Mouse (Mus musculus): ENCODE results near the gene Itsn2. TPM values are rescaled to one million over a fixed set of nuclear protein-coding genes. Genes with fewer than 3 reads are reported as not detected.

Gene Itsn2
- polyA plus RNA-seq, 1 experiment from 2014 or later, result 30.4 TPM

DNA sequence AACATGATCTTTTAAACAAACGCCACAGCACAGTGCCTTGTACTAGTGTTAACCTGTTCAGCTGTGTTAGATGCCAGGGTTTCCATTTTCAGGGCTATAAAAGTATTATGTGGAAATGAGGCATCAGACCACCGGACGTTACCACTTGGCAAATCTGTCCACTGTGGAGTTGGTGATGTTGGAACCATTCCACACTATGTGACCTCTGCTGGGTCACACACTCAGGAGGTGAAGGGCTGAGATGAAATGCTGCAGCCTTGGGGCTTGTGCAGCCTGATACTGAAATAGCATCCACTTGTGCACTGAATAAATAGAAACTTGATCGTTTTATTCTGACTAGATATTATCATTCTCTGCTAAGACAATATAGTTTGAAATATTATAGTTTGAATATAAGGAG is 120.9 kb downstream of the Itsn2 start:
- Histone ChIP-seq H3K4me2 (ENCODE audit: low read depth, low read length) (no peak overlapping the region), H3K4me3 (ENCODE audit: low read length) (no peak overlapping the region), H3K36me3 (ENCODE audit: control insufficient read depth, insufficient read depth, low read length) (peaks cover 1% of the 10 kb centered on the region; the same call in 1 of the 2 replicates), H3K27me3 (replicated peaks; ENCODE audit: control insufficient read depth, insufficient read depth, low read length) (no peaks in the 10 kb centered on the region), H3K9me3 (ENCODE audit: control insufficient read depth, low read length) (no peaks in the 10 kb centered on the region), H3K9ac (ENCODE audit: low read depth, low read length) (no peak overlapping the region), H3K4me1 (ENCODE audit: control insufficient read depth, insufficient read depth, low read length) (no peaks in the 10 kb centered on the region), H3K27ac (ENCODE audit: low read length) (no peak overlapping the region)
- WGBS, result 47% methylated on average over 4 of the region's 4 CpGs
- no peak for ATAC-seq

DNA sequence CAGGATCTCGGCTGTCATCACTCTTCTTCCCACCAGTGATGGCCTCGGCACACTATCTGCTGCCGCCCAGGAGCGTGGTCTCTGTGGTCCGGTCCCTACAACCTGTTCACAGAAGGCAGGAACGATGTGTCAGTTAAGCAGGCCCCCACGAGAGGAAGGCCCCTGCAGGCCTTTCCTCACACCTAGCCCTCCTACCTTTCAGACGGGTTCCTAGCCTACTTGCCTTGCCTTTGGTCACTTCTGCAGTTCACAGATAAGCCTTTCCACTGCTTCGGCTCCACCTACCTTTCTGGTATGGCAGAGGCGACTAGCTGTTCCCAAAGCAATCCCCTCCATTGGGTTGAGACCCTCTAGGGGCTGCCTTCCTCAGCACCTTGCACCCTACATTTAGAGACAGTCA is 123.2 kb downstream of the Itsn2 start:
- Histone ChIP-seq H3K4me2 (ENCODE audit: low read depth, low read length) (no peak overlapping the region), H3K9me3 (ENCODE audit: control insufficient read depth, low read length) (no peaks in the 10 kb centered on the region), H3K4me3 (ENCODE audit: low read length) (no peak overlapping the region), H3K36me3 (ENCODE audit: control insufficient read depth, insufficient read depth, low read length) (no peaks in the 10 kb centered on the region), H3K4me1 (ENCODE audit: control insufficient read depth, insufficient read depth, low read length) (no peaks in the 10 kb centered on the region), H3K27me3 (replicated peaks; ENCODE audit: control insufficient read depth, insufficient read depth, low read length) (no peaks in the 10 kb centered on the region), H3K9ac (ENCODE audit: low read depth, low read length) (no peak overlapping the region), H3K27ac (ENCODE audit: low read length) (no peak overlapping the region)
- ATAC-seq, result no peak
- 88% methylated on average over 10 of the region's 10 CpGs for WGBS

DNA sequence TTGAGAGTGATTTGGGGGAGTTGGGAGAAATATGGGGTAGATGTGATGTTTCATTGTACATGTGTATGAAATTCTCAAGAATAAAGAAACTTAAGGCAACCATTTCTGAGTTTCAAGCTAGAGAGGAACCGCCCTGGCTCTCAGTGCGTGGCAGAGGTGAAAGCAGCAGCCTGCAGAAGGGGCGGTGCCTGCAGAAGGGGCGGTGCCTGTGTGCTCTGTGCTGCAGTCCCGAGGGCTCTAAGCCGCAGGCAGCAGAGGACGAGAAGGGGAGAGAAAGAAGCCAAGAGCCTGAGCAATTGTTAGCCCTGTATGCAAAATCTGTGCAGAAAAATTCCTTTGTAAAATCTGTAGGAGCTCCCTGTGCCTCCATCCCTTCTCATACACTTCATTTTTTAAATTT is 125.0 kb downstream of the Itsn2 start:
- Histone ChIP-seq H3K9ac (ENCODE audit: low read depth, low read length) (no peak overlapping the region), H3K27me3 (replicated peaks; ENCODE audit: control insufficient read depth, insufficient read depth, low read length) (no peaks in the 10 kb centered on the region), H3K4me2 (ENCODE audit: low read depth, low read length) (peak overlapping the region; percentile 21; the same call in 1 of the 2 replicates), H3K36me3 (ENCODE audit: control insufficient read depth, insufficient read depth, low read length) (no peaks in the 10 kb centered on the region), H3K4me3 (ENCODE audit: low read length) (no peak overlapping the region), H3K27ac (ENCODE audit: low read length) (no peak overlapping the region), H3K4me1 (ENCODE audit: control insufficient read depth, insufficient read depth, low read length) (no peaks in the 10 kb centered on the region), H3K9me3 (ENCODE audit: control insufficient read depth, low read length) (no peaks in the 10 kb centered on the region)
- 8% methylated on average over 7 of the region's 7 CpGs for WGBS
- ATAC-seq, result peak; percentile 95

- no peaks in the 10 kb centered on the region for H3K27me3 ChIP-seq (replicated peaks; ENCODE audit: control insufficient read depth, insufficient read depth, low read length)
- no peak overlapping the region for H3K4me3 ChIP-seq (ENCODE audit: low read length)
- no peaks in the 10 kb centered on the region for H3K4me1 ChIP-seq (ENCODE audit: control insufficient read depth, insufficient read depth, low read length)
- H3K9ac ChIP-seq (ENCODE audit: low read depth, low read length), result no peak overlapping the region
- WGBS, result 64% methylated on average over 13 of the region's 13 CpGs
- no peak overlapping the region for H3K4me2 ChIP-seq (ENCODE audit: low read depth, low read length)
- H3K36me3 ChIP-seq (ENCODE audit: control insufficient read depth, insufficient read depth, low read length), result no peaks in the 10 kb centered on the region
- no peaks in the 10 kb centered on the region for H3K9me3 ChIP-seq (ENCODE audit: control insufficient read depth, low read length)
- no peak for ATAC-seq
- H3K27ac ChIP-seq (ENCODE audit: low read length), result no peak overlapping the region
These were observed 126.8 kb downstream of the Itsn2 start for GRCm38 (mm10) chr12:4719066-4719761.

DNA sequence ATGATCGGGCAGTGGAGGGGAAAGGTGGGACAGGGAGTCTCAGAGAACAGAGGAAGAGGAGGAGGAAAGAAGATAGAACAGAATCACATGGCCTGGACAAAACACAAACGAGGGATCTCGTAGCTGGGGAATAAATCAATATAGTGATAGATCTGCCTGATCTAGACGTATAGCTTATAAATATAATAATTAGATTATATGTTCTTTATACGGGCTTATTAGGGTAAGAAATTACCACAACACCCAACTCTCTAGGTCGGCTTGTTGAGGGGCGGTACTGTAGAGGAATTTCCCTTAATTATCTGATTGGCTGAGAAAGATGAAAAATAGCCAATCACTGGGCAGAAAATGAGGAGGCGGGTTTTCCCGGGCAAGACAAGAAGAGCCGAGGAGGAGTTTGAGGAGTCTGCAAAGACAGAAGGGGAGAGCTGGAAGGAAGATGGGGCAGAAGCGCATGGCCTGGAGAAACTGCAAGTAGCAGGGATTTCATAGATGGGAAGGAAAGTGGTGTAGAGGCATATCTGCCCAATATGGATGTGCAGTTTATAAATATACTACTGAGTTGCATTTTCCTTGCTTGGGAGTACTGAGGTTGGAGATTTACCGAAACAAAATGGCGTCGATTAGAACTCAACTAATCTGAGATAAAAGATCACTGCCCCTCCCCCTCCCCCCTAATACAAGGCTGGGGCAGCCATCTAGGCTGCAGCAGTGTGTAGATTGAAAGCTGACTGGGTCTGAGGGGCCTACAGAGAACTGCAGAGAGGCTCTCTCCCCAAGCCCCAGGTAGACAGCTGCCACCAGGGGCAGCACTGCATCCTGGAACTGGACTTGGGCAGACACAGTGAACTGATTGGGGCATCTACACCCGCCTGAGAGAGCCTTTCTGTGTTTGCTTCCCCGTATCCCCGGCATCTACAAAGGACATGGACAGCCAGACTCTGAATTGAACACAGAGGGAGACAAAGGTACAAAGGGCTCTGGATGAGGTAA is 127.6 kb downstream of the Itsn2 start:
- no peaks in the 10 kb centered on the region for H3K9me3 ChIP-seq (ENCODE audit: control insufficient read depth, low read length)
- no peaks in the 10 kb centered on the region for H3K36me3 ChIP-seq (ENCODE audit: control insufficient read depth, insufficient read depth, low read length)
- 71% methylated on average over 17 of the region's 17 CpGs for WGBS
- no peak overlapping the region for H3K4me3 ChIP-seq (ENCODE audit: low read length)
- no peaks in the 10 kb centered on the region for H3K27me3 ChIP-seq (replicated peaks; ENCODE audit: control insufficient read depth, insufficient read depth, low read length)
- no peak overlapping the region for H3K9ac ChIP-seq (ENCODE audit: low read depth, low read length)
- no peak overlapping the region for H3K4me2 ChIP-seq (ENCODE audit: low read depth, low read length)
- no peaks in the 10 kb centered on the region for H3K4me1 ChIP-seq (ENCODE audit: control insufficient read depth, insufficient read depth, low read length)
- H3K27ac ChIP-seq (ENCODE audit: low read length), result no peak overlapping the region
- ATAC-seq, result 0 out of 2 replicates have a peak, but pooled peaks have one; percentile 21

GRCm38 (mm10) chr12:4729165-4729564 is 136.7 kb downstream of the Itsn2 start:
- Histone ChIP-seq H3K9me3 (ENCODE audit: control insufficient read depth, low read length) (no peaks in the 10 kb centered on the region), H3K27ac (ENCODE audit: low read length) (no peak overlapping the region), H3K4me3 (ENCODE audit: low read length) (no peak overlapping the region), H3K4me1 (ENCODE audit: control insufficient read depth, insufficient read depth, low read length) (no peaks in the 10 kb centered on the region), H3K36me3 (ENCODE audit: control insufficient read depth, insufficient read depth, low read length) (no peaks in the 10 kb centered on the region), H3K27me3 (replicated peaks; ENCODE audit: control insufficient read depth, insufficient read depth, low read length) (no peaks in the 10 kb centered on the region), H3K4me2 (ENCODE audit: low read depth, low read length) (no peak overlapping the region), H3K9ac (ENCODE audit: low read depth, low read length) (no peak overlapping the region)
- WGBS, result 89% methylated on average over 3 of the region's 3 CpGs
- no peak for ATAC-seq

DNA sequence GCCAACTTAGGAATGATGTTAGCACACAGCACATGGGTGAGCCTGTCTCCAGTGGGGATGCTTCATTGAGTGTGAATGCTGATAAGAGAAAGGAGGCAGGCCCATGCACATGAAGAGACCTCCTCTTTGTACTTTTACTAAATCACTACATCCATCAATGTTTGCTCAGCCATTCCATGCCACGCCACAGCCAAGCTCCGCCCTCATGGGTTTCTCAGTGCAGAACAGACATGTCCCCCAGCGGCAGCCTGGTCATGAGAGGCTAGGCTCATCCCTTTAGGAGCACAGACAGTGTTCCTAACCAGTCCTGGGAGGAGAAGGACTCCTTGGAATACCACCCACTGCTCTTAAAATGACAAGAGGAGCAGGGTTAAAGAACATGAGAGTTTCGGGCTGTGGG is 139.2 kb downstream of the Itsn2 start:
- ATAC-seq, result no peak
- H3K4me2 ChIP-seq (ENCODE audit: low read depth, low read length), result no peak overlapping the region
- no peak overlapping the region for H3K27ac ChIP-seq (ENCODE audit: low read length)
- H3K27me3 ChIP-seq (replicated peaks; ENCODE audit: control insufficient read depth, insufficient read depth, low read length), result no peaks in the 10 kb centered on the region
- WGBS, result 61% methylated on average over 4 of the region's 4 CpGs
- H3K4me3 ChIP-seq (ENCODE audit: low read length), result no peak overlapping the region
- H3K36me3 ChIP-seq (ENCODE audit: control insufficient read depth, insufficient read depth, low read length), result no peaks in the 10 kb centered on the region
- no peaks in the 10 kb centered on the region for H3K4me1 ChIP-seq (ENCODE audit: control insufficient read depth, insufficient read depth, low read length)
- H3K9me3 ChIP-seq (ENCODE audit: control insufficient read depth, low read length), result no peaks in the 10 kb centered on the region
- H3K9ac ChIP-seq (ENCODE audit: low read depth, low read length), result no peak overlapping the region

DNA sequence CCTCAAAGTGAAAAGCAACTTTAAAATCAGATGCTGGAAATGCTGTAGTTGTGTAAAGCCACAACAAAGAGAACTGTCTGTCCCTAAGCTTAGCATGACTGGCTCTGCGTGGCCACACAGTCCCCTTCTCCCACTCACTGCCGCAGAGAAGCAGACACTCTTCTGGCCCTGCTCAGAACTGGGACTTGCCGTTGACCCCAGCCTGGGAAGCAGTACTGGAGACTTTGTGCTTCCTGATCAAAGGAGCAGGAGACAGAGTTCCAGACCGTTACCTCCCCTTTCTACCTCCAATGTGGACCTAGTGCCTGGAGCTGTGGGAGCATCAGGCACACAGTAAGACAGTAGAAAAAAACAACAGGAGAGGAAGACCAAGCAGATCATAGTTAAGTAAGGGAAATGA is 139.9 kb downstream of the Itsn2 start:
- Histone ChIP-seq H3K27me3 (replicated peaks; ENCODE audit: control insufficient read depth, insufficient read depth, low read length) (no peaks in the 10 kb centered on the region), H3K4me1 (ENCODE audit: control insufficient read depth, insufficient read depth, low read length) (no peaks in the 10 kb centered on the region), H3K27ac (ENCODE audit: low read length) (no peak overlapping the region), H3K9ac (ENCODE audit: low read depth, low read length) (no peak overlapping the region), H3K36me3 (ENCODE audit: control insufficient read depth, insufficient read depth, low read length) (no peaks in the 10 kb centered on the region), H3K9me3 (ENCODE audit: control insufficient read depth, low read length) (no peaks in the 10 kb centered on the region), H3K4me2 (ENCODE audit: low read depth, low read length) (no peak overlapping the region), H3K4me3 (ENCODE audit: low read length) (no peak overlapping the region)
- ATAC-seq, result no peak
- 52% methylated on average over 4 of the region's 4 CpGs for WGBS

DNA sequence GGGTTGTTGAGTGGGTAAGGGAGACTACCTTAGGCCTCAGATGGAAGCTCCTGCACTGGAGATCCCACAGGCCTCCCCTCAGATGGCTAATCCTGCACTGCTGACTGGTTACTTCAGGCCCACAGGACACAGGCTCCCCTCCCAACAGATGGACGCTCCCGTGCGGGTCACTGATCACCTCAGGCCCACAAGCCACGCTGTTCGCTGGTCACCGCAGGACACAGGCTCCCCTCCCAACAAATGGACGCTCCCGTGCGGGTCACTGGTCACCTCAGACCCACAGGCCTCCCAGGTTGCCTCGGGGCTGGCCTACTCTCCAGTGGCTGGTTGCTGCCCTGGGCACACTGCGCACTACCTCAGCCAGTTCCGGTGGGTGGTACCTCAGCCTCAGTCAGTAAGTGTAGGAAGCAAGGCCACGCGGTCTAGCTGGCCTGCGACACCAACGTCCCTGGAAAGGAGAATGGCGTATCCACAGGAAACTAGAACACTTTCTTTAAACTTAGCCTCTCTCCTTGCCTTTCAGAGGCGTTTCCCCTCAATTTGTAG is 145.7 kb downstream of the Itsn2 start, which contains the start of gene Fam228a:
Gene Fam228a (minus strand): TSS at position 400 of the 546 bp plus-strand sequence.
- H3K27ac ChIP-seq (ENCODE audit: low read length), result no peak within 1 kb of the TSS
- H3K9ac ChIP-seq (ENCODE audit: low read depth, low read length), result no peak within 1 kb of the TSS
- 93% methylated on average over 18 of the region's 18 CpGs for WGBS
- H3K36me3 ChIP-seq (ENCODE audit: control insufficient read depth, insufficient read depth, low read length), result no peaks in the 10 kb centered on the region
- H3K9me3 ChIP-seq (ENCODE audit: control insufficient read depth, low read length), result no peaks in the 10 kb centered on the region
- H3K4me2 ChIP-seq (ENCODE audit: low read depth, low read length), result no peak within 1 kb of the TSS
- no peak within 1 kb of the TSS for H3K4me3 ChIP-seq (ENCODE audit: low read length)
- H3K27me3 ChIP-seq (replicated peaks; ENCODE audit: control insufficient read depth, insufficient read depth, low read length), result no peaks in the 10 kb centered on the region
- no peak for ATAC-seq
- H3K4me1 ChIP-seq (ENCODE audit: control insufficient read depth, insufficient read depth, low read length), result no peaks in the 10 kb centered on the region
